Mouse (Mus musculus): ENCODE data around the gene Gpr107. TPM values are rescaled to one million over a fixed set of nuclear protein-coding genes. Genes with fewer than 3 reads are reported as not detected.
"Not testable (repeated sequence)": the region's sequence is repeated elsewhere in the genome, so short reads cannot be mapped to it uniquely, and the experiment has no call there.

Gene Gpr107
- polyA plus RNA-seq, 1 experiment from 2014 or later: 32.8 TPM

DNA sequence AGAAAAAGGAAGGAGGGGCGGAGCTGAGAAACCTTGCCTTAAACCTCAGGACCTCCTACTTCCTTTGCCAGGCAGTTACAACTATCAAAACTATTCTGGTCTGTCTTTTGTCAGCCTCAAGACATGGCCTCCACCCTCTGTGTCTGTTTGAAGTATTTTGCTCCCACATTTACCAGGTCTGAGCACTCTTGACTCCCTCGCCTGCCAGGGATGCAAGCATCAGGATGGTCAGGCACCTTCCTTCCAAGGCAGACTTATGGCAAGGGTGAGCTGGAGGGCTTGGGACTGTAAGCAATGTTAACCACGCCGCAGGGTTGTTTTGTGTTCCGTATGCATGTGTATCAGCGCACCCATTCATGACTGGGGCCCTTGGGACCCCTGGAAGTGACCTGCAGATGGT, 8.8 kb upstream of the Gpr107 start:
- DNase-seq (ENCODE audit: extremely low spot score, low spot score): no peak

DNA sequence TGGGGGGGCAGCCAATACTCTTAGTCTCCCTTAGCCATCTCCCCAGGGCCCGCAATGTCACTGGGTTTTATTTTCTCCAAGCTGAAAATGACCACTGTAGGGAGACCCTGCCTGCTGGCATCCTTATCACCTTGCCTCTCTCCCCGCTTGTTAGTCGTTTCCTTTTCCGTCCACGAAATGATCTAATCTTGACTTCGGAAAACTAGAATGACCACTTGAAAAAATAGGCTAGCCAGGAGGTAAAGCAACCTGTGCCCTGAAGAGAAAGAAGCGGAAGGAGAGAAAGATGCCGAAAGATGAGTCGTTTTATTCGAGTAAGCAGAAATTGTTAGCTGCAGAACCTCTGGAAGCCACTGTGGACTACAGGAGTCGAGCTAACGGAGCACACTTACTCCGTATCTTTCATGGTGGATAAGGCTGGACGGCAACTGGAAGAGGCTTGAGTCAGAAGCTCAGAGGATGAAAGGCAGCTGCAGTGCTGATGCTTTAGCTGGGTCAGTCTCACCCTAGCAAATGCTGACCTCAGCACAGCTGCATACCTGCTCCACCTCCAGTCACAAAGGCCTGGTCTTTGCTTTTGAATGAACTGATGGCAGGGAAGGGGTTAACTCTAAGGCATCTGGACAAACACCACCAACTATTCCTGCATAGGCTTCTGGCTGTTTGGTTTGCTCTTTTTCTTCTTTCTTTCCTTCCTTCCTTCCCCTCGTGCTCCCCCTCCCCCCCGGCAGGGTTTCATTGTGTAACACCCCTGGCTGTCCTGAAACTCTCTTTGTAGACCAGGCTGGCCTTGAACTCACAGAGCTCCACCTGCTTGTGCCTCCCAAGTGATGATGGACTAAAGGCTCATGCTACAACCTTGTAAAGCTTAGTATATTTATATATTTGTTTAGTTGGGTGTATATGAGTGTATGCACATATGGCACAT, 8.1 kb upstream of the Gpr107 start:
- Histone ChIP-seq H3K27me3 (ENCODE audit: poor library complexity, severe bottlenecking) (peaks cover 36% of the 10 kb centered on the region), H3K36me3 (replicated peaks) (peaks cover 24% of the 10 kb centered on the region), H3K4me1 (peaks cover 28% of the 10 kb centered on the region), H3K9me3 (no peaks in the 10 kb centered on the region), H3K4me3 (no peak overlapping the region), H3K27ac (no peak overlapping the region)
- DNase-seq (ENCODE audit: extremely low spot score, low spot score): no peak
- WGBS: 86% methylated on average over 16 of the region's 16 CpGs

More for the DNA sequence above, 8.8 kb upstream of the Gpr107 start:
- WGBS: 81% methylated on average over 6 of the region's 6 CpGs
- Histone ChIP-seq H3K27ac (no peak overlapping the region), H3K9me3 (no peaks in the 10 kb centered on the region), H3K36me3 (replicated peaks) (peaks cover 24% of the 10 kb centered on the region), H3K4me3 (no peak overlapping the region), H3K4me1 (peaks cover 28% of the 10 kb centered on the region), H3K27me3 (ENCODE audit: poor library complexity, severe bottlenecking) (peaks cover 36% of the 10 kb centered on the region)

DNA sequence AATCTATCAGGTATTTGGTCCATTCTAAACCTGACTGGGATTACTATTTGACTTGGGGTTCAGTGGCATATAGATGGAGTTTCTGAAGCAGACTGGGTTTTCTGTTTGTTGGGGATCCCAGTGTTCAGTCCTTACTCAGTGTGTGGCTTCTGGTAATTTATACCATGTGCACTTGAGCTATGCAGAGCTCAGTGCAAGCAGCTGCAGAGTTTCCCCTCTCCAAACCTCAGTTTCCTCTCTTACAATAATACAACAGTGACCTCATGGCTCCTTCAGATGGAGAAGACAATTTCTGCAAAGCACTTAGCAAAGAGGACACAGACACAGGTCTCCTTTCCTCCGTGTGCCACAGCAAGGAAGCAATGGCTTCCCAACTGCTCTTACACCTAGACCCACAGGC, 7.2 kb upstream of the Gpr107 start:
- Histone ChIP-seq H3K27ac (no peak overlapping the region), H3K27me3 (ENCODE audit: poor library complexity, severe bottlenecking) (peaks cover 35% of the 10 kb centered on the region), H3K4me1 (peaks cover 27% of the 10 kb centered on the region), H3K36me3 (replicated peaks) (peaks cover 28% of the 10 kb centered on the region), H3K4me3 (no peak overlapping the region), H3K9me3 (no peaks in the 10 kb centered on the region)
- WGBS: 76% methylated on average over 1 of the region's 1 CpGs
- DNase-seq (ENCODE audit: extremely low spot score, low spot score): no peak

DNA sequence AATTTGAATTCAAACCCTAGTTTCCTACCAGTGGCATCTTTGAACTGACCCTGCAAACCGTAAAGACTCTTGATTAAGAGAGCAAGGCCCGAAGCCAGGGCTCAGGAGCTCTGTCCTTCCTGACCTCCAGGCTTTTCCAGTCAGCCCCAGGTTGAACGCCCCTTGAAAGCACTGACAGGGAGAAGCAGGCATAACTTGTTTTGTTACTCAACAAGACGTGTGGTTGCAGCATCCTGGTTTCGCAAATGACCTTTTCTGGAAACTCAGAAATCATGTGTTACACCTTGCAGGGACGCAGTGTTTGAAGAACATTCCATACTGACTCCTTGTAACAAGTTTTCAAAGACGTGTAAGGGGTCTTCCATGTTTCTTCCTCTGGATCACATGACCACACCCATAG, 5.1 kb upstream of the Gpr107 start:
- H3K36me3 ChIP-seq (replicated peaks): peaks cover 37% of the 10 kb centered on the region
- no peak for DNase-seq (ENCODE audit: extremely low spot score, low spot score)
- no peak overlapping the region for H3K4me3 ChIP-seq
- WGBS: 89% methylated on average over 7 of the region's 7 CpGs
- peaks cover 16% of the 10 kb centered on the region for H3K4me1 ChIP-seq
- no peak overlapping the region for H3K27ac ChIP-seq
- H3K9me3 ChIP-seq: no peaks in the 10 kb centered on the region
- H3K27me3 ChIP-seq (ENCODE audit: poor library complexity, severe bottlenecking): peaks cover 21% of the 10 kb centered on the region

DNA sequence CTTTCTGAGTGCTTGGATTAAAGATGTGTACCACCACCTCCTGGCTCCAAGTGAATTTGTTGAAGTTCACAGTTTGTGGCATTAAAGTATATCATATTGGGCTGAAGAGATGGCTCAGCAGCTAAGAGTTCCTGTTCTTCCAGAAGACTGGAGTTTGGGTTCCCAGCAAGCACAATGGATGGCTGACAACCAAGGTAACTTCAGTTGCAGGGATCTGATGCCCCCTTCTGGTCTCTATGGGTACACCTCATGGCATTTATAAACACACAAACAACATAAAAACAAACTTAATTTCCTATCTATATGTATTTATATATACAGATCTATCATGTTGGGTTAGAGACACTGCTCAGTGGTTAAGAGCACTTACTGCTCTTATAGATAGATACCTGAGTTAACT, 1.4 kb upstream of the Gpr107 start:
- Histone ChIP-seq H3K9me3 (no peaks in the 10 kb centered on the region), H3K27ac (no peak overlapping the region), H3K27me3 (ENCODE audit: poor library complexity, severe bottlenecking) (no peaks in the 10 kb centered on the region), H3K36me3 (replicated peaks) (peaks cover 34% of the 10 kb centered on the region), H3K4me3 (no peak overlapping the region), H3K4me1 (peaks cover 29% of the 10 kb centered on the region)
- DNase-seq (ENCODE audit: extremely low spot score, low spot score): no peak

DNA sequence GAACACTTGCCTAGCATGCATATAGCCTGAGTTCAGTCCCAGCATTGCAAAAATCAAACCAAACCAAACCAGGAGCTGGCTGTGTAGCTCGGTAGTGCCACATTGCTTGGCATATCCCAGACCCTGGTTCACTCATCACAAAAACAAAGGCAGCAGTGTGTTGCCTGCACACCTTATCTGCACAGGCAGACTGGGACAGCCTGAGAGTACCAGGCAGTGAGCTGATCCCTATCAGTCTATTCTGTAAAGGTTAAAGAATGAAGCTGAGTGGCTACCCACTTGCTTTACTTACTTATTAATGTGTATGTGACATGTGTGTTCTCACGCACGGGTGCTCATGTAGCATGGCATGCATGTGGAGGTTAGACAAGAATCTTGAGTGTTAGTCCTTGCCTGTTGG, 4.7 kb downstream of the Gpr107 start:
- Histone ChIP-seq H3K27ac (no peak overlapping the region), H3K4me3 (no peak overlapping the region), H3K36me3 (replicated peaks) (no peaks in the 10 kb centered on the region), H3K4me1 (peaks cover 20% of the 10 kb centered on the region), H3K9me3 (no peaks in the 10 kb centered on the region), H3K27me3 (ENCODE audit: poor library complexity, severe bottlenecking) (no peaks in the 10 kb centered on the region)
- no peak for DNase-seq (ENCODE audit: extremely low spot score, low spot score)
- 96% methylated on average over 3 of the region's 3 CpGs for WGBS

GRCm38 (mm10) chr2:31160147-31160920, 8.2 kb downstream of the Gpr107 start:
- 92% methylated on average over 10 of the region's 10 CpGs for WGBS
- Histone ChIP-seq H3K4me1 (peaks cover 17% of the 10 kb centered on the region), H3K9me3 (no peaks in the 10 kb centered on the region), H3K4me3 (no peak overlapping the region), H3K27me3 (ENCODE audit: poor library complexity, severe bottlenecking) (no peaks in the 10 kb centered on the region), H3K36me3 (replicated peaks) (no peaks in the 10 kb centered on the region), H3K27ac (no peak overlapping the region)
- DNase-seq (ENCODE audit: extremely low spot score, low spot score): no peak

DNA sequence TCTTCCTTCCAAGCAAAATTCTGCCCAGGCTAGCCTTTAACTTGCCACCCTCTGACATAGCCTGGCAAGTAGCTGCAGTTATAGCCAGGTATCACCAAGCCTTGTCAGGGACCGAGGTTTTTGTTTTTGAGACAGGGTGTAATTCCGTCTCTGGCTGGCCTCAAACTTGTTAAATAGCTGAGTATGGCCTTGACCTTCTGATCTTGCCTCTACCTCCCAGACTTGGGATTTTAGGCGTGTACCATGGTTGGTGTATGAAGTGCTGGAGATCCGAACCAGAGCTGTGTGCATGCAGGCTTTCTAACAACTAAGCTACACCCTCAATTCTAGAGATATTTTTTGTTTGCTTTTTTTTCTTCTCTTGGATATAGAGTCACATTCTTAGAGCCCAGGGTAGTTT, 9.5 kb downstream of the Gpr107 start:
- DNase-seq (ENCODE audit: extremely low spot score, low spot score): no peak
- WGBS: 89% methylated on average over 4 of the region's 4 CpGs

GRCm38 (mm10) chr2:31163361-31164118, 11.4 kb downstream of the Gpr107 start:
- Histone ChIP-seq H3K27me3 (ENCODE audit: poor library complexity, severe bottlenecking) (no peaks in the 10 kb centered on the region), H3K36me3 (replicated peaks) (peaks cover 18% of the 10 kb centered on the region), H3K4me1 (peaks cover 20% of the 10 kb centered on the region), H3K4me3 (no peak overlapping the region), H3K9me3 (no peaks in the 10 kb centered on the region), H3K27ac (no peak overlapping the region)
- no peak for DNase-seq (ENCODE audit: extremely low spot score, low spot score)
- 91% methylated on average over 11 of the region's 11 CpGs for WGBS

More for the DNA sequence above, 9.5 kb downstream of the Gpr107 start:
- peaks cover under 1% of the 10 kb centered on the region; the same call in 1 of the 2 replicates for H3K36me3 ChIP-seq (replicated peaks)
- H3K27ac ChIP-seq: no peak overlapping the region
- no peaks in the 10 kb centered on the region for H3K27me3 ChIP-seq (ENCODE audit: poor library complexity, severe bottlenecking)
- H3K4me1 ChIP-seq: peaks cover 20% of the 10 kb centered on the region
- H3K4me3 ChIP-seq: no peak overlapping the region
- H3K9me3 ChIP-seq: no peaks in the 10 kb centered on the region

DNA sequence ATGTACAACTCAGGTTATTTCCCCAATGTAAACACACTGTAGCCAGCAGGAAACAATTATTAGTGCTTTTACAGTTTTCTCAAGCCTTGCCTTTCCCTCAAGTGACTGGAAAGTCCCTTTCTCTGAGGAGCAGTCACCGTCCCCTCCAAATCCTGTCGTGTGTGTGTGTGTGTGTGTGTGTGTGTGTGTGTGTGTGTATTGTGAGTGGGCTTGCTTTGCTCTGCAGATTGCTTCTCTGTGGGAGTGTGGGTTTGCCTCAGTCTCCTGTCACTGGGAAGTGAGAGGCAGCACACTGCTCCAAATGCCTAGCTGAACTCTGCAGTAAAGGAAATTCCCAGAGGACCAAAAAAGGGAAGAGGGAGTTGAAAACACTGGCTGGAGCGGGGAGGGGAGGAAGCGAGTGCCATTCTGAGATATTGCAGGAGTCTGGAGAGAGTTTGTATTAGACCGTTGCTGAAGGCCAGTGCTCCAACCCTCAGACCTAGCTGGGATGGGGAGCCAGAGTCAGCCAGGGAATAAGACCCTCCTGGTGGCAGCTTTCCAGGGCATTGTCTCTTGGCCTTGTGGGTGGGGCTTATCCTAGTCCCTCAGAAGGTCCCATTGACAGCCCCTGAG, 12.8 kb downstream of the Gpr107 start:
- 62% methylated on average over 5 of the region's 5 CpGs for WGBS
- H3K9me3 ChIP-seq: no peaks in the 10 kb centered on the region
- no peaks in the 10 kb centered on the region for H3K27me3 ChIP-seq (ENCODE audit: poor library complexity, severe bottlenecking)
- no peak for DNase-seq (ENCODE audit: extremely low spot score, low spot score)
- peaks cover 20% of the 10 kb centered on the region for H3K4me1 ChIP-seq
- peaks cover 32% of the 10 kb centered on the region for H3K36me3 ChIP-seq (replicated peaks)
- peak overlapping the region; percentile 48; the same call in 1 of the 2 replicates for H3K27ac ChIP-seq
- no peak overlapping the region for H3K4me3 ChIP-seq

DNA sequence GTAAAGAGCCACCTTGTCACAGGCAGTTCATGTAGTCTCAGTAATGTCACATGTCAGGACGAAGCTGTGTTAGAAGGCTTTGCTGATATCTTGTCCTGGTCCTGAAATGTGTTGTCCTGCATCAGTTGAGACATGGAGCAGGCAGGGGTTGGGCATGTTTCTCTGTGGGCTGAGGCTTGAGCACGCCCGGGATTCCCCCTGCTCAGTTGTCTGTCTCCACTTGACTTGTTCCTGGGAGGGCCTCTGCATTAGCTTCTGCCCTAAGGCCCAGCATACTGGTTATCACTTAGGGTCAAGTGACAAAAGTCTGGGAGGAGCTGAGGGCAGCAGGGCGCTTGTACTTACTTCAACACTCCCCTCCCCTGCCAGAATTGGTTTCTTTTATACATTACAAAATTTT, 13.4 kb downstream of the Gpr107 start:
- 76% methylated on average over 4 of the region's 4 CpGs for WGBS
- DNase-seq (ENCODE audit: extremely low spot score, low spot score): no peak
- H3K36me3 ChIP-seq (replicated peaks): peaks cover 38% of the 10 kb centered on the region
- H3K4me3 ChIP-seq: no peak overlapping the region
- peaks cover 20% of the 10 kb centered on the region for H3K4me1 ChIP-seq
- no peaks in the 10 kb centered on the region for H3K27me3 ChIP-seq (ENCODE audit: poor library complexity, severe bottlenecking)
- no peak overlapping the region for H3K27ac ChIP-seq
- H3K9me3 ChIP-seq: no peaks in the 10 kb centered on the region

- not testable (repeated sequence) for H3K4me3 ChIP-seq; H3K27me3 ChIP-seq (ENCODE audit: poor library complexity, severe bottlenecking); H3K9me3 ChIP-seq; DNase-seq (ENCODE audit: extremely low spot score, low spot score); H3K27ac ChIP-seq
- H3K4me1 ChIP-seq: peaks cover 20% of the 10 kb centered on the region
- peaks cover 58% of the 10 kb centered on the region for H3K36me3 ChIP-seq (replicated peaks)
- WGBS: 93% methylated on average over 2 of the region's 2 CpGs
These were observed 15.5 kb downstream of the Gpr107 start for GRCm38 (mm10) chr2:31167571-31167970.
